Mouse (Mus musculus) heart, embryonic 16.5 days (tissue): ENCODE data around the gene Fam118b. TPM values are rescaled to one million over a fixed set of nuclear protein-coding genes. Genes with fewer than 3 reads are reported as not detected.

Experiments
- ATAC-seq: fragments of 200-750 bp; cut with Nextera tagmentation; replicated peaks from 2 replicates; pipeline ENCODE4 v1.8.0; 2017; ENCODE audit warnings: moderate number of reproducible peaks; ENCODE audit not compliant: insufficient read depth, low FRiP score; ENCODE audit errors: extremely low read depth
- H3K27ac ChIP-seq: fragments of 300-500 bp; sonication (generic); 2 replicates; pipeline ENCODE4 v1.5.1; 2014; ENCODE audit warnings: mild to moderate bottlenecking, low read length, control low read depth, moderate library complexity
- H3K27me3 ChIP-seq: fragments of 300-500 bp; sonication (generic); 2 replicates; pipeline ENCODE4 v1.6.1; 2014; ENCODE audit warnings: low read length, mixed read lengths; ENCODE audit not compliant: control insufficient read depth, insufficient read depth
- H3K36me3 ChIP-seq: fragments of 300-500 bp; sonication (generic); 2 replicates; pipeline ENCODE4 v1.6.1; 2014; ENCODE audit not compliant: control insufficient read depth, insufficient read depth
- H3K4me1 ChIP-seq: fragments of 300-500 bp; sonication (generic); 2 replicates; pipeline ENCODE4 v1.6.1; 2014; ENCODE audit warnings: low read length, mixed read lengths; ENCODE audit not compliant: control insufficient read depth, insufficient read depth
- H3K4me2 ChIP-seq: fragments of 300-500 bp; sonication (generic); 2 replicates; pipeline ENCODE4 v1.6.1; 2014; ENCODE audit warnings: low read depth, mild to moderate bottlenecking, control low read depth, low read length
- H3K4me3 ChIP-seq: fragments of 300-500 bp; sonication (generic); 2 replicates; pipeline ENCODE4 v1.5.1; 2014; ENCODE audit warnings: mild to moderate bottlenecking, control low read depth, low read length
- H3K9ac ChIP-seq: fragments of 300-500 bp; sonication (generic); 2 replicates; pipeline ENCODE4 v1.6.1; 2014; ENCODE audit warnings: low read length, control low read depth
- H3K9me3 ChIP-seq: fragments of 300-500 bp; sonication (generic); replicated peaks from 2 replicates; pipeline ENCODE4 v1.6.1; 2016; ENCODE audit warnings: low read length; ENCODE audit not compliant: control insufficient read depth
- WGBS: fragments of 180-500 bp; shearing (Covaris S2); extraction: QIAGEN DNeasy Blood & Tissue Kit; methylation state at CpG from one replicate; pipeline ENCODE4 v1.1.7; 2014; 5-methylcytosine and 5-hydroxymethylcytosine counted together
- polyA plus RNA-seq: library from polyadenylated mRNA; unstranded; fragments of >200 nt; fragmentation: Nextera tagmentation; extraction: Ambion mirVana; gene quantifications from 2 replicates; pipeline ENCODE4 v1.2.1, GENCODE M21; 2015

Fam118b gene
- 25.0 and 26.9 TPM in 2 replicates for polyA plus RNA-seq

DNA sequence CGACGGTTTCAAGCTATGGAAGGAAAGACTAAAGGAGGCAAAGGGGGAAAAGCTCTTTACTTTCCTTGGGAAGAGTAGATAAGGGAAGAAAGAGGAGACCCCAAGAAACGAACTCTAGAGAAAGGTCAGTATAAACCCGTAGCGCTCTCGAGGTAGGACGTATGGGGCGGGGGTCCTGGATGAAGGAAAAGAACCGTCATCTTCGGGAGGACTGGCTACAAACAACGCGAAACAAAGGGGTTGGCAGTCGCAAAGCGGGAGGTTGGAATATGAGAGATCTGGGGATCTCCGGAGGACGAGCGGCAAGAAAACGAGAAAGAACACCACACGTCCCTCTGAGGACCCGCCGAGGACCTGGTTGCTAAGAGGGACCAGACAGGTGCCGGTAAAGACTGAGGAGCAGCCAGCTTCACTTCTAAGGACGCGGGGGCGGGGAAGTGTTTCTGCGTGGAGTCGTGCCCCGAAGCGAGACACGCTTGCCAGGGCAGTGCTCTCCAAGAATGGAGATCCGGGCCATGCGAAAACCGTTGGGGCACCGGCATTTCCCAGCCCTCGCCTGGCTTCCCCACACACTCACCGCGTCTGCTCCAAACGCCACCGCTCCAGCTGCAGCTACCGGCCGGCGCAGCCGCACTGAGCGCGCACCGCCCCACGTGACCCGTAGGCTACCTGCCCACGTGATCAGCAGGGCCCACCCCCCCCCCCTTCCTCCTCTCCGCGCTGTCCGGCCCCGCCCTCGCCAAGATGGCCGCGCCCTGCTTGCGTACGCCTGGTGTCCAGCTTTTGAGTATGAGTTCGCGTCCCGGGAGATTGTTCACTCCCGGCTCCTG is at the start of gene Fam118b, which contains the start of gene Rpusd4:
Gene Fam118b, minus strand, starts transcription at position 660 of the 830 bp plus-strand sequence.
Gene Rpusd4, plus strand, starts transcription at position 720 of the 830 bp plus-strand sequence.
- peak within 1 kb of the TSS; percentile 85 for H3K9ac ChIP-seq
- ATAC-seq: peak; percentile 97
- peaks cover 17% of the 10 kb centered on the region for H3K4me1 ChIP-seq
- peak within 1 kb of the TSS; percentile 68 for H3K27ac ChIP-seq
- peak within 1 kb of the TSS; percentile 67 for H3K4me3 ChIP-seq
- H3K4me2 ChIP-seq: peak within 1 kb of the TSS; percentile 73
- peaks cover 11% of the 10 kb centered on the region for H3K36me3 ChIP-seq
- WGBS: under 1% methylated on average over 61 of the region's 62 CpGs
- no peaks in the 10 kb centered on the region for H3K9me3 ChIP-seq
- H3K27me3 ChIP-seq: no peaks in the 10 kb centered on the region

DNA sequence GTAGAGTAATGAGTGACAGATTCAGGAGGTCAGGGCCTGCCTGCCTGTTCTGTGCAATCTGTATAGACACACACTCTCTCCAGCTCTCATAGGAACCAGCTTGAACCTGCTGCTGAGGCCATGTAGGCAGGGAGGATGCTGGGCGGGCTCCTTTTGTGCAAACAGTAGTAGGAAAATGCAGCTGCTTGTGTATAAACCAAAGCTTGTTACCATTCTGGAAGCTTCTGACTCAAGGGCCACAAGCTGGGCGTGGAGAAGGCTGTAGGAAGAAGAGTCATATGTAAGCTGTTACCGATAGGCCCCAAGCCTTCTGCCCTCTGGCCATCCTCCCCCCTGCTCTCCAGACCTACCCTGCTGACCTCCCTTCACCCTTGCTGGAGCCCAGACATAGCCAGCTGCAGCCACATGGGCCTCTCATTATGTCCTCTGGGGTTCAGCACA is 49.2 kb upstream of the Fam118b start:
- peaks cover 12% of the 10 kb centered on the region for H3K4me1 ChIP-seq
- H3K9ac ChIP-seq: no peak overlapping the region
- H3K4me3 ChIP-seq: no peak overlapping the region
- H3K27ac ChIP-seq: no peak overlapping the region
- H3K27me3 ChIP-seq: no peaks in the 10 kb centered on the region
- H3K9me3 ChIP-seq: no peaks in the 10 kb centered on the region
- ATAC-seq: no peak
- H3K4me2 ChIP-seq: no peak overlapping the region
- 83% methylated on average over 3 of the region's 3 CpGs for WGBS
- H3K36me3 ChIP-seq: no peaks in the 10 kb centered on the region

DNA sequence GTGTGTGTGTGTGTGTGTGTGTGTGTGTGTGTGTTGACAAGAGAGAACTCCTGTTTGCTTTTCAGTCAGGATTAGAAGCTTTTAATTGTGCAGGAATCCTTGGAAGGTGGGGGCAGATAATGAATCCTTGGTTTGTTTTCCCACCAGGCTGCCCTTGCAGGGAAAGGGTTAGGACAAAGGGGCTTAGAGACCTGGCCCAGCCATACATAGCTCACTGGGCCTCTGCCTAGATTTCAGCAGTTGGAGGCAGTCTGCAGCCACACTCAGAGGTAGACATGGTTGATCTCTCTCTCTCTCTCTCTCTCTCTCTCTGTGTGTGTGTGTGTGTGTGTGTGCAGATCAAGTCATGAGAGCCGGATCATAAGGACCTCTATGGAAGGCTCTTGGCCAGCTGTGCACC is 46.6 kb upstream of the Fam118b start:
- WGBS: 50% methylated on average over 1 of the region's 1 CpGs

DNA sequence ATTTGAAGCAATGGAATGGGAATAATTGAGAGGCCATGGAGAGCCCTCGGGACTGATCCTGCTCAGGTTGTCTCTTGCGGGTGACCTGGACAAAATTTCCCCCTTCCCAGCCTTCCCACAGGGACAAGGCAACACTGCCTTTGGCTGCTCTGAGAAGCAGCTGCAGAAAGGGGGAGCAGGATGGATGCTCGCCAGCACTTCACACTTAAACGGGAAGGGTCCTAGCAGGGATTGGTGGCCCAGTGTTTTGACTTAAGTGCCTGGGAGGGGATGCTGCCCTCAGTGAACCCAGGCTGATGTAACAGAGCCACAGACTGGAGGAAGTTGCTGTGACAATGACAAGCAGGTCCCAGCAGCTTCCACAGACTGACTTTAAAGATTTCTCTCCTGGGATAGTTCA is 46.0 kb upstream of the Fam118b start:
- H3K9me3 ChIP-seq: no peaks in the 10 kb centered on the region
- H3K4me1 ChIP-seq: peaks cover 12% of the 10 kb centered on the region
- no peaks in the 10 kb centered on the region for H3K36me3 ChIP-seq
- H3K4me2 ChIP-seq: no peak overlapping the region
- 22% methylated on average over 4 of the region's 4 CpGs for WGBS
- no peak overlapping the region for H3K27ac ChIP-seq
- no peak for ATAC-seq
- H3K27me3 ChIP-seq: no peaks in the 10 kb centered on the region
- no peak overlapping the region for H3K9ac ChIP-seq
- H3K4me3 ChIP-seq: no peak overlapping the region

More for the DNA sequence above, 46.6 kb upstream of the Fam118b start:
- Histone ChIP-seq H3K9ac (no peak overlapping the region), H3K4me3 (no peak overlapping the region), H3K36me3 (no peaks in the 10 kb centered on the region), H3K27ac (no peak overlapping the region), H3K27me3 (no peaks in the 10 kb centered on the region), H3K4me1 (peaks cover 12% of the 10 kb centered on the region), H3K4me2 (no peak overlapping the region), H3K9me3 (no peaks in the 10 kb centered on the region)
- no peak for ATAC-seq

DNA sequence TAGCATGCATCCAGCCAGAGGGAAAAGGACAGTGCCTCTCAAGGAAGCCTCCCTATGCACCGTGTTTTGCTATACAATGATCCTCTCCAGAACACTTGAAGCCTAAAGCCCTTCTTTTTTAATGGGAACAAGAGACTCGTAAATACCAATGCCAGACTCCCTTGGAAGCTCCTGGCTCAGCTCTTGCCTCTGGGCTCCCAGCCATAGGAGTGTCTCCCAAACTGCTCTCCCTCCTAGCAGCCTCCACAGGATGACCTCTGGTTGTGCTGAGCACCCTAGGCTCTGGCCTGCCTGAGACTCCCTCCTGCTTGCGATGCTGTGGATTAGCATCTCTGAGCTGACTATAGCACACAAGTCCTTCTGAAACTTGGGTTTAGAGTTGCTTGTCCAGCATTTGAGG is 44.9 kb upstream of the Fam118b start:
- no peak overlapping the region for H3K27ac ChIP-seq
- ATAC-seq: no peak
- 60% methylated on average over 3 of the region's 3 CpGs for WGBS
- H3K4me1 ChIP-seq: peaks cover 12% of the 10 kb centered on the region
- no peaks in the 10 kb centered on the region for H3K9me3 ChIP-seq
- no peaks in the 10 kb centered on the region for H3K27me3 ChIP-seq
- H3K4me3 ChIP-seq: no peak overlapping the region
- H3K36me3 ChIP-seq: no peaks in the 10 kb centered on the region
- no peak overlapping the region for H3K4me2 ChIP-seq
- no peak overlapping the region for H3K9ac ChIP-seq

DNA sequence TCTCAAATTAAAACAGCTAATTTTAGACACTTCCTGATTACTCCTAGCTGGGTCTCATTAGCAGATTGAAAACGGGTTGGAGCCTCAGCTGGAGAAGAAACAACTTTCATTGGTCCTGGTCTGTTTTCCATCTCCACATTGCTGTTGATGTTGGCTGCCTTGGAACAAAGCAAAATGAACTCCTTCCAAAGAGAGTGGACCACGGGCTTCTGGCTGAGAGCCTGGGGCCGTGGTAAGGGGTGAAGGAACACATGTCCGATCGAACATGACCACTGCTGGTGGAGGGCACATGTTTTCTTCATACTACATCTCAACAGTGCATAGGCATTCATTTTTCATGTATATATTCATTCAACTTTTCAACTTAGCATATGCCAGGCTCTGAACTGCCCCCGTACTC is 42.8 kb upstream of the Fam118b start:
- no peak overlapping the region for H3K27ac ChIP-seq
- no peaks in the 10 kb centered on the region for H3K27me3 ChIP-seq
- no peak overlapping the region for H3K4me3 ChIP-seq
- no peak overlapping the region for H3K4me2 ChIP-seq
- peaks cover 12% of the 10 kb centered on the region for H3K4me1 ChIP-seq
- 68% methylated on average over 6 of the region's 6 CpGs for WGBS
- H3K9me3 ChIP-seq: no peaks in the 10 kb centered on the region
- no peak for ATAC-seq
- no peak overlapping the region for H3K9ac ChIP-seq
- no peaks in the 10 kb centered on the region for H3K36me3 ChIP-seq

DNA sequence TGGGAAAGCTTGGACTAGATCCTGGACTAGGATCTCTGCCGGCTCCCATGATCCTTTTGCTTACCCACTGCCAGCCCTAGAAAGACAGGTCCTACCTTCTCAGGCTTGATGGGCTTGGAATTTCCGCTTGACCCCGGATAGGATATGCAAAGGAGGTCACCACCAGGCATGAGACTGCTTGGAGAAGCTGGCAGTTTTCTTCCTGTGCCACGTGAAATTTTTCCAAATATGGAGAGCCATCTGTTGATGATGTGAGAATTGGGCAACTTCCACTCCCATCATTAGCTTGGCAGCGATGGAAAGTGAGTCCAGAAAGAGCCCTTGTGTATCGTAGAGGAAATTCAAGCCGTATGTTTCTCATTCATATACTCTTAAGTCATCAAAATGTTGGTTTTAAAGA is 39.9 kb upstream of the Fam118b start:
- 78% methylated on average over 7 of the region's 7 CpGs for WGBS
- no peak overlapping the region for H3K4me2 ChIP-seq

DNA sequence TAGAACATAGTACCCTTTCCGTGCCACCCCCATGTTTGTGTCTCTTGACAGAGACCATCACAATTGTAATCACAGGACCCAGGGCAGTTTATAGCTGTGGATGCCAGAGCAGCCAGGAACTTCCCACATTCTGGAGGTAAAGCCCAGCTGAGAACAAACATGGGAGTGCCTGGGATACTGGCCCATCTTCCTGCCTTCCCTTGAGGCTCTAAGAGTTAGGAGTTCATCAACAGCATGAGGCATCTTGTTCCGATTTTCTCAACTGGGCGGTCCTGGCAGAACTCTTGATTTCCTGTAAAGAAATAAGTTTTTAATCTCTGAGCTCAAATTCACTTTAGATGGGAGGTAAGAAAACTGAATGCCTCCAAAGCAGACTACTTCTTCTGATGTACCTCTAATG is 34.6 kb upstream of the Fam118b start:
- H3K4me3 ChIP-seq: no peak overlapping the region
- 79% methylated on average over 3 of the region's 3 CpGs for WGBS
- no peak overlapping the region for H3K4me2 ChIP-seq
- H3K27me3 ChIP-seq: no peaks in the 10 kb centered on the region
- no peaks in the 10 kb centered on the region for H3K4me1 ChIP-seq
- ATAC-seq: no peak
- H3K36me3 ChIP-seq: no peaks in the 10 kb centered on the region
- no peak overlapping the region for H3K27ac ChIP-seq
- H3K9ac ChIP-seq: no peak overlapping the region
- no peaks in the 10 kb centered on the region for H3K9me3 ChIP-seq

More for the DNA sequence above, 39.9 kb upstream of the Fam118b start:
- no peak overlapping the region for H3K4me3 ChIP-seq
- no peak overlapping the region for H3K9ac ChIP-seq
- H3K36me3 ChIP-seq: no peaks in the 10 kb centered on the region
- H3K27ac ChIP-seq: no peak overlapping the region
- H3K4me1 ChIP-seq: peaks cover 2% of the 10 kb centered on the region; the same call in 1 of the 2 replicates
- H3K27me3 ChIP-seq: no peaks in the 10 kb centered on the region
- H3K9me3 ChIP-seq: no peaks in the 10 kb centered on the region
- no peak for ATAC-seq

DNA sequence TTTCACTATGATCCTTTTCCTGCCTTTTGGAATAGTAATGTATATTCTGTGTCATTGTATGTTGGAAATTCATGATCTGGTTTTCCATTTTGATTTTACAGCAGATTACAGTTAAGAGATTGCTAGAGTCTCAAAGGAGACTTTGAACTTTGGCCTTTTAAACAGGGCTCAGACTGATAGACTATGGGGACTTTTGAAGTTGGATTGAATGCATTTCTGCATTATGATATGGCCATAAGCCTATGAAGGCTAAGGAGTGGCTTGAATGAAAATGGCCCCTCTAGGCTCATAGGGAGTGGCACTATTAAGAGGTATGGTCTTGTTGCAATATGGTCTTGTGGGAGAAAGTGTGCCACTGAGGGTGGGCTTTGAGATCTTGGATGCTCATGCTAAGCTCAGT is 30.2 kb upstream of the Fam118b start:
- Histone ChIP-seq H3K4me1 (no peaks in the 10 kb centered on the region), H3K36me3 (no peaks in the 10 kb centered on the region), H3K4me3 (no peak overlapping the region), H3K27ac (no peak overlapping the region), H3K27me3 (no peaks in the 10 kb centered on the region), H3K4me2 (no peak overlapping the region), H3K9ac (no peak overlapping the region), H3K9me3 (no peaks in the 10 kb centered on the region)
- ATAC-seq: no peak
